Mouse (Mus musculus): ENCODE measurements around the gene Olfr688. TPM values are rescaled to one million over a fixed set of nuclear protein-coding genes. Genes with fewer than 3 reads are reported as not detected.

Olfr688 gene
- polyA plus RNA-seq, 1 experiment, result not detected

DNA sequence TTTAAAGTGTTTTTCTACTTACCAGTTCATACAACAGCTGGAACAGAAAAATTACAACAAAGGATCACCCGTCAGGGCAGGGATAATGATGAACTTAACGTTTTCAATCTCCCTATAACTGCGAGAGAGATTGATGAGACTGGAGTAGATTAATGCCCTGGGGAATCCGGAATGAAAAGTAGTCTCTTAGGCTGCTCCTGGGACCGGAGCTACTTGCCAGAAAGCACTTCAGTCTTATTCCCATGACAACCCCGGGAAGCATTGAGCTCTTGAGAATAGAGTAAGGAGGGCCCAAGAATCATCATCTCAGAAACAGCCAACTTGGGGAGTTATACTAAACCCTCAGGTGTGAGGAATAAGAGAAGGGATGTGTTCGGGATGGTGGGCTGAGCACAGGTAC lies 15.5 kb upstream of the Olfr688 start:
- Histone ChIP-seq H3K4me3 (no peak overlapping the region), H3K27me3 (ENCODE audit: control insufficient read depth, insufficient read depth, insufficient read length) (no peaks in the 10 kb centered on the region), H3K4me2 (ENCODE audit: low read depth) (no peak overlapping the region), H3K36me3 (ENCODE audit: control insufficient read depth, insufficient read depth) (no peaks in the 10 kb centered on the region), H3K79me2 (ENCODE audit: control insufficient read depth, insufficient read depth) (no peaks in the 10 kb centered on the region), H3ac (ENCODE audit: control insufficient read depth, insufficient read length) (no peak overlapping the region)
- TF ChIP-seq MYOD1 (IDR thresholded peaks at IDR 0.05; ENCODE audit: control insufficient read depth in 1 of 3, insufficient read length in 2 of 3, low read depth in 2 of 3) (no peak), USF1 (IDR thresholded peaks at IDR 0.05; ENCODE audit: low read depth) (no peak), CEBPB (IDR thresholded peaks at IDR 0.05; ENCODE audit: insufficient read depth, poor library complexity, severe bottlenecking) (no peak), REST (IDR thresholded peaks at IDR 0.05; ENCODE audit: insufficient read depth, insufficient read length) (no peak), MAX (IDR thresholded peaks at IDR 0.05; ENCODE audit: low read depth) (no peak), POLR2AphosphoS2 (IDR thresholded peaks at IDR 0.05; ENCODE audit: insufficient read length, low read depth) (no peak)

- Histone ChIP-seq H3ac (ENCODE audit: control insufficient read depth, insufficient read length) (no peak overlapping the region), H3K27me3 (ENCODE audit: control insufficient read depth, insufficient read depth, insufficient read length) (no peaks in the 10 kb centered on the region), H3K79me2 (ENCODE audit: control insufficient read depth, insufficient read depth) (no peaks in the 10 kb centered on the region), H3K4me3 (no peak overlapping the region), H3K4me2 (ENCODE audit: low read depth) (no peak overlapping the region), H3K36me3 (ENCODE audit: control insufficient read depth, insufficient read depth) (no peaks in the 10 kb centered on the region)
- TF ChIP-seq USF1 (IDR thresholded peaks at IDR 0.05; ENCODE audit: low read depth) (no peak), MAX (IDR thresholded peaks at IDR 0.05; ENCODE audit: low read depth) (no peak), MYOD1 (IDR thresholded peaks at IDR 0.05; ENCODE audit: control insufficient read depth in 1 of 3, insufficient read length in 2 of 3, low read depth in 2 of 3) (no peak), CEBPB (IDR thresholded peaks at IDR 0.05; ENCODE audit: insufficient read depth, poor library complexity, severe bottlenecking) (no peak), POLR2A (IDR thresholded peaks at IDR 0.05; ENCODE audit: insufficient read length, low read depth) (no peak), SRF (IDR thresholded peaks at IDR 0.05; ENCODE audit: control insufficient read depth, insufficient read length, low read depth) (no peak), POLR2AphosphoS2 (IDR thresholded peaks at IDR 0.05; ENCODE audit: insufficient read length, low read depth) (no peak), E2F4 (IDR thresholded peaks at IDR 0.05; ENCODE audit: insufficient read depth) (no peak), TCF3 (IDR thresholded peaks at IDR 0.05; ENCODE audit: insufficient read length, low read depth) (no peak), MYOG (IDR thresholded peaks at IDR 0.05; ENCODE audit: control insufficient read depth in 1 of 3, insufficient read depth in 1 of 3, insufficient read length in 2 of 3, low read depth in 2 of 3) (no peak), TCF12 (IDR thresholded peaks at IDR 0.05; ENCODE audit: insufficient read depth, poor library complexity, severe bottlenecking) (no peak), REST (IDR thresholded peaks at IDR 0.05; ENCODE audit: insufficient read depth, insufficient read length) (no peak)
Observed at GRCm38 (mm10) chr7:105290051-105290450, 2.2 kb downstream of the Olfr688 start.

DNA sequence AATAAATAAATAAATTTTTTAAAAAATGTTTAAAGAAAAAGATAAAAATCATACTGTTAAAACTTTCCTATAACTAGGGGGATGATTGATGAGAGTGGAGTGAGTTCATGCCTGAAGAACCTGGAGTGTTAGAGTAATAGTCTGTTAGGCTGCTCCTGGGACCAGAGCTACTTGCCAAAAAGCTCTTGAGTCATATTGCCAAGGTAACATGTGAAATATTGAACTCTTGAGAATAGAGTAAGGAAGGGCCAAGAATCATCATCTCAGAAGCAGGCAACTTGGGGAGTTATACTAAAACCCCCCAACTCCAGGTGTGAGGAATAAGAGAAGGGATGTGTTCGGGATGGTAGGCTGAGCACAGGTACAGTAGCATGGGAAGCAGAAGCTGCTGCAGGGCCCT lies 23.0 kb downstream of the Olfr688 start, which contains the start of gene Olfr689:
TSS of gene Olfr689 (plus strand) at position 301 of the 400 bp plus-strand sequence.
- no peak for TF ChIP-seq POLR2A (IDR thresholded peaks at IDR 0.05; ENCODE audit: insufficient read length, low read depth)
- no peak for TF ChIP-seq TCF3 (IDR thresholded peaks at IDR 0.05; ENCODE audit: insufficient read length, low read depth)
- TF ChIP-seq SRF (IDR thresholded peaks at IDR 0.05; ENCODE audit: control insufficient read depth, insufficient read length, low read depth), result no peak
- TF ChIP-seq MAX (IDR thresholded peaks at IDR 0.05; ENCODE audit: low read depth), result no peak
- TF ChIP-seq REST (IDR thresholded peaks at IDR 0.05; ENCODE audit: insufficient read depth, insufficient read length), result no peak
- TF ChIP-seq USF1 (IDR thresholded peaks at IDR 0.05; ENCODE audit: low read depth), result no peak
- no peak for TF ChIP-seq MYOD1 (IDR thresholded peaks at IDR 0.05; ENCODE audit: control insufficient read depth in 1 of 3, insufficient read length in 2 of 3, low read depth in 2 of 3)
- no peak for TF ChIP-seq CEBPB (IDR thresholded peaks at IDR 0.05; ENCODE audit: insufficient read depth, poor library complexity, severe bottlenecking)
- TF ChIP-seq MYOG (IDR thresholded peaks at IDR 0.05; ENCODE audit: control insufficient read depth in 1 of 3, insufficient read depth in 1 of 3, insufficient read length in 2 of 3, low read depth in 2 of 3), result no peak
- no peak for TF ChIP-seq E2F4 (IDR thresholded peaks at IDR 0.05; ENCODE audit: insufficient read depth)
- H3ac ChIP-seq (ENCODE audit: control insufficient read depth, insufficient read length), result no peak within 1 kb of the TSS

DNA sequence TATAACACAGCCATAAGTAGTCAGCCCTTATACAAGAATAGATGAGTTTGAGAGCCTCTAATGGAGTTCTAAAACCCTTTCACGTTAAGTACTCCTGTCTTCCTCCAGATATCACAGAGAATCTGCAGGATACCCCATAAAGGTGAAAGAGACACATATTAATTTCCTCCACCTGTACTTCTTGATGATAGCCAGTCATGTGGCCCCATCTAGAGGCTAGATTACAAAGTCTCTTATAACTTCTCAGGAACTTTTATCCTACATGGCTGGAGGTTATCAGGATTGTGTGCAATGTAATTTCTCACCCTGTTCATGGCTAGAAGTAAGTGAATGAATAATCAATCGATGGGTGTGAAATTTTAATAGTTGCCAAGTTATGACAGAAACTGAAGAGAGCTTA lies 37.4 kb downstream of the Olfr688 start:
- Histone ChIP-seq H3K79me2 (ENCODE audit: control insufficient read depth, insufficient read depth) (no peaks in the 10 kb centered on the region), H3K4me2 (ENCODE audit: low read depth) (no peak overlapping the region), H3ac (ENCODE audit: control insufficient read depth, insufficient read length) (no peak overlapping the region), H3K27me3 (ENCODE audit: control insufficient read depth, insufficient read depth, insufficient read length) (no peaks in the 10 kb centered on the region), H3K4me3 (no peak overlapping the region), H3K36me3 (ENCODE audit: control insufficient read depth, insufficient read depth) (no peaks in the 10 kb centered on the region)
- TF ChIP-seq REST (IDR thresholded peaks at IDR 0.05; ENCODE audit: insufficient read depth, insufficient read length) (no peak), POLR2A (IDR thresholded peaks at IDR 0.05; ENCODE audit: insufficient read length, low read depth) (no peak), E2F4 (IDR thresholded peaks at IDR 0.05; ENCODE audit: insufficient read depth) (no peak), USF1 (IDR thresholded peaks at IDR 0.05; ENCODE audit: low read depth) (no peak), CEBPB (IDR thresholded peaks at IDR 0.05; ENCODE audit: insufficient read depth, poor library complexity, severe bottlenecking) (no peak), MYOD1 (IDR thresholded peaks at IDR 0.05; ENCODE audit: control insufficient read depth in 1 of 3, insufficient read length in 2 of 3, low read depth in 2 of 3) (no peak), POLR2AphosphoS2 (IDR thresholded peaks at IDR 0.05; ENCODE audit: insufficient read length, low read depth) (no peak), MYOG (IDR thresholded peaks at IDR 0.05; ENCODE audit: control insufficient read depth in 1 of 3, insufficient read depth in 1 of 3, insufficient read length in 2 of 3, low read depth in 2 of 3) (no peak), SRF (IDR thresholded peaks at IDR 0.05; ENCODE audit: control insufficient read depth, insufficient read length, low read depth) (no peak), MAX (IDR thresholded peaks at IDR 0.05; ENCODE audit: low read depth) (no peak), TCF12 (IDR thresholded peaks at IDR 0.05; ENCODE audit: insufficient read depth, poor library complexity, severe bottlenecking) (no peak), TCF3 (IDR thresholded peaks at IDR 0.05; ENCODE audit: insufficient read length, low read depth) (no peak)

More for the DNA sequence above, 23.0 kb downstream of the Olfr688 start, which contains the start of gene Olfr689:
- Histone ChIP-seq H3K27me3 (ENCODE audit: control insufficient read depth, insufficient read depth, insufficient read length) (no peaks in the 10 kb centered on the region), H3K4me2 (ENCODE audit: low read depth) (no peak within 1 kb of the TSS), H3K79me2 (ENCODE audit: control insufficient read depth, insufficient read depth) (no peaks in the 10 kb centered on the region), H3K36me3 (ENCODE audit: control insufficient read depth, insufficient read depth) (no peaks in the 10 kb centered on the region), H3K4me3 (no peak within 1 kb of the TSS)

GRCm38 (mm10) chr7:105334004-105334403 lies 46.1 kb downstream of the Olfr688 start, which contains the start of gene Olfr690:
TSS of gene Olfr690 (minus strand) at chr7:105334104.
- Histone ChIP-seq H3K36me3 (ENCODE audit: control insufficient read depth, insufficient read depth) (no peaks in the 10 kb centered on the region), H3K4me3 (no peak within 1 kb of the TSS), H3K79me2 (ENCODE audit: control insufficient read depth, insufficient read depth) (no peaks in the 10 kb centered on the region), H3K4me2 (ENCODE audit: low read depth) (no peak within 1 kb of the TSS), H3K27me3 (ENCODE audit: control insufficient read depth, insufficient read depth, insufficient read length) (no peaks in the 10 kb centered on the region), H3ac (ENCODE audit: control insufficient read depth, insufficient read length) (no peak within 1 kb of the TSS)
- TF ChIP-seq E2F4 (IDR thresholded peaks at IDR 0.05; ENCODE audit: insufficient read depth) (no peak), MYOG (IDR thresholded peaks at IDR 0.05; ENCODE audit: control insufficient read depth in 1 of 3, insufficient read depth in 1 of 3, insufficient read length in 2 of 3, low read depth in 2 of 3) (no peak), MAX (IDR thresholded peaks at IDR 0.05; ENCODE audit: low read depth) (no peak), POLR2AphosphoS2 (IDR thresholded peaks at IDR 0.05; ENCODE audit: insufficient read length, low read depth) (no peak), SRF (IDR thresholded peaks at IDR 0.05; ENCODE audit: control insufficient read depth, insufficient read length, low read depth) (no peak), TCF3 (IDR thresholded peaks at IDR 0.05; ENCODE audit: insufficient read length, low read depth) (no peak)

All from myocyte (in vitro differentiated cells).